Mouse (Mus musculus): ENCODE results near the gene Cdadc1.
"Not testable (repeated sequence)": the region's sequence is repeated elsewhere in the genome, so short reads cannot be mapped to it uniquely, and the experiment has no call there.

- not testable (repeated sequence) for TF ChIP-seq CTCF (IDR thresholded peaks at IDR 0.05; ENCODE audit: control insufficient read depth, insufficient read depth, insufficient replicate concordance, low read depth, low read length); POLR2A (IDR thresholded peaks at IDR 0.05; ENCODE audit: control insufficient read depth, low read depth, low read length)
Measured at GRCm38 (mm10) chr14:59614149-59614548, 16.4 kb upstream of the Cdadc1 start.
